In genomic region chr9:108578545-108579343, GRCm38 (mm10) we compare ENCODE assay signal across 1 mouse cellular context.
A peak's percentile ranks its signal among the peaks of the same experiment; 100 is the strongest.
TF ChIP-seq lines count a peak whose summit lies in the region.

Gene Wdr6, minus strand, starts transcription at chr9:108578739.

TF ChIP-seq in CH12.LX, 34 proteins besides CTCF, POLR2A, EP300 and RAD21 (continued from another document):
- no peak for TF ChIP-seq IRF4 (IDR thresholded peaks at IDR 0.05; ENCODE audit: low read depth, low read length)
- no peak for TF ChIP-seq MAFK (IDR thresholded peaks at IDR 0.05; ENCODE audit: insufficient replicate concordance, low read length)
- TF ChIP-seq UBTF (IDR thresholded peaks at IDR 0.05; ENCODE audit: low read depth, low read length): no peak
- TF ChIP-seq RCOR1 (conservative IDR thresholded peaks at IDR 0.05; ENCODE audit: low read depth, low read length): no peak
- no peak for TF ChIP-seq POLR2AphosphoS2 (IDR thresholded peaks at IDR 0.05; ENCODE audit: low read depth, low read length)
- no peak for TF ChIP-seq ETS1 (conservative IDR thresholded peaks at IDR 0.05; ENCODE audit: low read depth, low read length)
- TF ChIP-seq BHLHE40 (IDR thresholded peaks at IDR 0.05; ENCODE audit: low read depth, low read length): 0 out of 2 replicates have a peak, but pooled peaks have one; percentile 23
- TF ChIP-seq CHD2 (IDR thresholded peaks at IDR 0.05; ENCODE audit: low read length): peak; percentile 99
- TF ChIP-seq JUN (IDR thresholded peaks at IDR 0.05; ENCODE audit: insufficient read depth, low read depth, low read length): no peak
- peak; percentile 29; the same call in 1 of the 2 replicates for TF ChIP-seq SIN3A (IDR thresholded peaks at IDR 0.05; ENCODE audit: low read length)
- no peak for TF ChIP-seq MYC (IDR thresholded peaks at IDR 0.05; ENCODE audit: low read depth, low read length)
- no peak for TF ChIP-seq MAX (IDR thresholded peaks at IDR 0.05; ENCODE audit: low read length)
- no peak for TF ChIP-seq GABPA (IDR thresholded peaks at IDR 0.05; ENCODE audit: insufficient replicate concordance, low read depth, low read length)
- TF ChIP-seq TCF12 (IDR thresholded peaks at IDR 0.05; ENCODE audit: low read depth, low read length): peak; percentile 39; the same call in 1 of the 2 replicates
- peak; percentile 71; the same call in 1 of the 2 replicates for TF ChIP-seq MAZ (IDR thresholded peaks at IDR 0.05; ENCODE audit: low read depth, low read length)
- TF ChIP-seq NELFE (IDR thresholded peaks at IDR 0.05; ENCODE audit: low read depth, low read length): peak; percentile 31; the same call in 1 of the 2 replicates
- peak; percentile 54; the same call in 1 of the 2 replicates for TF ChIP-seq MXI1 (IDR thresholded peaks at IDR 0.05; ENCODE audit: low read depth, low read length)
- no peak for TF ChIP-seq TBP (conservative IDR thresholded peaks at IDR 0.05; ENCODE audit: low read depth, low read length)
- no peak for TF ChIP-seq SMC3 (IDR thresholded peaks at IDR 0.05; ENCODE audit: low read depth, low read length)
